Mouse (Mus musculus) neural tube, embryonic 11.5 days (tissue): ENCODE data around the gene D630045J12Rik. TPM values are rescaled to one million over a fixed set of nuclear protein-coding genes. Genes with fewer than 3 reads are reported as not detected.

Source experiments
- ATAC-seq: fragments of 200-750 bp; cut with Nextera tagmentation; 2 replicates; pipeline ENCODE4 v1.8.0; 2017; ENCODE audit warnings: moderate number of reproducible peaks, mild to moderate bottlenecking, moderate TSS enrichment, moderate library complexity; ENCODE audit not compliant: insufficient read depth, low FRiP score, low TSS enrichment
- DNase-seq: peaks from one replicate; pipeline ENCODE4 v3.0.0-alpha.2; 2015; ENCODE audit warnings: low spot score
- H3K27ac ChIP-seq: fragments of 300-500 bp; sonication (generic); 2 replicates; pipeline ENCODE4 v1.5.1; 2014; ENCODE audit warnings: low read depth, mild to moderate bottlenecking, low read length
- H3K27me3 ChIP-seq: fragments of 300-500 bp; sonication (generic); 2 replicates; pipeline ENCODE4 v1.6.1; 2014; ENCODE audit warnings: mild to moderate bottlenecking, low read length, mixed read lengths; ENCODE audit not compliant: control insufficient read depth, insufficient read depth
- H3K36me3 ChIP-seq: fragments of 300-500 bp; sonication (generic); 2 replicates; pipeline ENCODE4 v1.6.1; 2014; ENCODE audit warnings: mild to moderate bottlenecking, low read length, moderate library complexity, mixed read lengths; ENCODE audit not compliant: control insufficient read depth, insufficient read depth
- H3K4me1 ChIP-seq: fragments of 300-500 bp; sonication (generic); 2 replicates; pipeline ENCODE4 v1.6.1; 2014; ENCODE audit warnings: low read length, mixed read lengths; ENCODE audit not compliant: control insufficient read depth, insufficient read depth
- H3K4me2 ChIP-seq: fragments of 300-500 bp; sonication (generic); 2 replicates; pipeline ENCODE4 v1.6.1; 2014; ENCODE audit warnings: low read depth, mild to moderate bottlenecking, moderate library complexity
- H3K4me3 ChIP-seq: fragments of 300-500 bp; sonication (generic); 2 replicates; pipeline ENCODE4 v1.5.1; 2014; ENCODE audit warnings: low read depth, low read length
- H3K9ac ChIP-seq: fragments of 300-500 bp; sonication (generic); 2 replicates; pipeline ENCODE4 v1.6.1; 2014; ENCODE audit warnings: mild to moderate bottlenecking, low read length
- H3K9me3 ChIP-seq: fragments of 300-500 bp; sonication (generic); 2 replicates; pipeline ENCODE4 v1.6.1; 2016; ENCODE audit warnings: low read length; ENCODE audit not compliant: control insufficient read depth
- WGBS: fragments of 180-500 bp; shearing (Covaris S2); extraction: QIAGEN DNeasy Blood & Tissue Kit; methylation state at CpG from one replicate; pipeline ENCODE4 v1.1.7; 2014; 5-methylcytosine and 5-hydroxymethylcytosine counted together
- polyA plus RNA-seq: library from polyadenylated mRNA; unstranded; fragments of >200 nt; fragmentation: Nextera tagmentation; extraction: Ambion mirVana; gene quantifications from 2 replicates; pipeline ENCODE4 v1.2.1, GENCODE M21; 2014

D630045J12Rik gene
- polyA plus RNA-seq, 1 experiment from 2014 or later: 13.5 TPM

DNA sequence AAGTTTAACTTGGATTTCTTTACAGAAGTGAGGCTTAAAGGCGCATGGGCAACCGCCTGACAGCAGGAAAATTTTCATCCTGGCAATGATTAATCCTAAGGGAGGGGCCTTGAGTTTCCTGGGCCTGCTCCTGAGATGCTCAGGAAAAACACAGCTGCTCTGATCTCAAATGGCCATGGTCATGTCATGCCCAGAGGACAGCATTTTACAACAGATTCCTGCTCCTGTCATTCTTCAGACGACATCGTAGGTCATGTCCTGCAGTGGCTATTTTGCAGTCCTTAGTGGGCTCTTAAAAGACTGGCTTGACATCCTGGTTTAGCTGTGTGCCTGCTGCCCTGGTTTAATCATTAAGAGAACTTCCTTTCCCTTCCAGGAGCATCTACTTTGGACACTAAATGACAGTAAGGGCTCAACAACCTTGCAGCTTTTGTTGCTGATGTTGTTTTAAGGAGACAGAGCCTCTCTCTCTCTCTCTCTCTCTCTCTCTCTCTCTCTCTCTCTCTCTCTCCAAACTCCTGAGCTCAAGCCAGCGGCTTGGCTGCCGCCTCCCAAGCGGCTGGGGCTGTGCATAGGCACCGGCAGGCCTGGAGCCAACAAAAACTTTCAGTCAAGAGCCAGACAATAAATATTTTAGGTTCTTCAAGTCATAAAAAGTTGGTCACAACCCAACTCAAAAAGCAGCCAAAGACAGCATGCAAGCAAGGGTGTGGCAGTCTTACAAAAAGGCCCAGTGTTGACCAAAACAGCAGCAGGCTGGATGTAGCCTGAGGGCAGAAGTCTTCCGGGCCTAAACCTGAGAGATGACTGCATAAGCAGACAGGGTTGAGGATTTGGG, 109.4 kb downstream of the D630045J12Rik start:
- peaks cover 12% of the 10 kb centered on the region for H3K36me3 ChIP-seq
- DNase-seq: no peak
- 60% methylated on average over 9 of the region's 9 CpGs for WGBS

DNA sequence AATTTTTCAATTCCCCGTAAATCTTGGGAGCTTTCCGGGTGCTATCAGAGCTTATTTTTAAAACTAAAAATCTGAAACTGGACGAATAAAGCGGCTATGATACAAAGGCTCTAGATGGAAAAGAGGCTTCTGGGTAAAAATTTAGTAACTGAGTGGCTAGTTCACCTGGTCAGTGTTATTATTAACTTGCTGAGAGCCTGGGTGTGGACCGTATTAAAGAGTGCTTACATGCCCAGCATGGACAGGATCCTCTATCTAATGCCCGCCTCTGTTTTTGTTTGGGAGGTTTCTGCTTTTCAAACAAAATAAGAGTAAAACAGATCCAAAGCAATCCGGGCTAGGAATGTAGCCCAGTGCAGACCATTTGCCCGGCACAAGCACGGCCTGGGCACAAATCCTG, 113.4 kb downstream of the D630045J12Rik start:
- no peak overlapping the region for H3K27ac ChIP-seq
- ATAC-seq: no peak
- no peak overlapping the region for H3K9ac ChIP-seq
- H3K4me3 ChIP-seq: no peak overlapping the region
- H3K4me1 ChIP-seq: no peaks in the 10 kb centered on the region
- no peak overlapping the region for H3K4me2 ChIP-seq
- 91% methylated on average over 9 of the region's 9 CpGs for WGBS
- peaks cover 9% of the 10 kb centered on the region for H3K36me3 ChIP-seq
- no peak for DNase-seq
- no peaks in the 10 kb centered on the region for H3K9me3 ChIP-seq
- no peaks in the 10 kb centered on the region for H3K27me3 ChIP-seq

More for the DNA sequence above, 109.4 kb downstream of the D630045J12Rik start:
- Histone ChIP-seq H3K9ac (no peak overlapping the region), H3K4me3 (no peak overlapping the region), H3K9me3 (no peaks in the 10 kb centered on the region), H3K4me1 (no peaks in the 10 kb centered on the region), H3K27me3 (no peaks in the 10 kb centered on the region), H3K27ac (no peak overlapping the region), H3K4me2 (no peak overlapping the region)
- no peak for ATAC-seq

DNA sequence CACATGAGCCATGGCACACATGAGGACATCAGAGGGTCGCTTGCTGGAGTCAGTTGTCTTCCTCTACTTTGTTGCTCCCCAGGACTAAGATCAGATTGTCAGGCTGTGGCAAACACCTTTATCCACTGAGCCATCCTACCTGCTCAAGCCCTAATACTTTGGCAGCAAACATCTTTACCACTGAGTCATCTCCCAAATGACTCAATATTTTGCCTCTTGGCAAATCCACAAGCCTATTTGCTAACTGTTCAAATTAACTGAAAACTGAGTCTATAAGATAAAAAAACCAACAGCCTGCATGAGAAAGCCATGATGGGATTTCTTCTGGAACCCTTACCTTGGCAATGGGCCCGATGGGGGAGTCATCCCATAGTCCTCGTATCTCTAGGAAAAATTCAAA, 114.7 kb downstream of the D630045J12Rik start:
- H3K9me3 ChIP-seq: no peaks in the 10 kb centered on the region
- no peak for ATAC-seq
- H3K9ac ChIP-seq: no peak overlapping the region
- no peaks in the 10 kb centered on the region for H3K4me1 ChIP-seq
- H3K36me3 ChIP-seq: peaks cover 11% of the 10 kb centered on the region
- H3K4me2 ChIP-seq: no peak overlapping the region
- H3K27me3 ChIP-seq: no peaks in the 10 kb centered on the region
- no peak overlapping the region for H3K4me3 ChIP-seq
- no peak for DNase-seq
- WGBS: 91% methylated on average over 3 of the region's 3 CpGs
- no peak overlapping the region for H3K27ac ChIP-seq

DNA sequence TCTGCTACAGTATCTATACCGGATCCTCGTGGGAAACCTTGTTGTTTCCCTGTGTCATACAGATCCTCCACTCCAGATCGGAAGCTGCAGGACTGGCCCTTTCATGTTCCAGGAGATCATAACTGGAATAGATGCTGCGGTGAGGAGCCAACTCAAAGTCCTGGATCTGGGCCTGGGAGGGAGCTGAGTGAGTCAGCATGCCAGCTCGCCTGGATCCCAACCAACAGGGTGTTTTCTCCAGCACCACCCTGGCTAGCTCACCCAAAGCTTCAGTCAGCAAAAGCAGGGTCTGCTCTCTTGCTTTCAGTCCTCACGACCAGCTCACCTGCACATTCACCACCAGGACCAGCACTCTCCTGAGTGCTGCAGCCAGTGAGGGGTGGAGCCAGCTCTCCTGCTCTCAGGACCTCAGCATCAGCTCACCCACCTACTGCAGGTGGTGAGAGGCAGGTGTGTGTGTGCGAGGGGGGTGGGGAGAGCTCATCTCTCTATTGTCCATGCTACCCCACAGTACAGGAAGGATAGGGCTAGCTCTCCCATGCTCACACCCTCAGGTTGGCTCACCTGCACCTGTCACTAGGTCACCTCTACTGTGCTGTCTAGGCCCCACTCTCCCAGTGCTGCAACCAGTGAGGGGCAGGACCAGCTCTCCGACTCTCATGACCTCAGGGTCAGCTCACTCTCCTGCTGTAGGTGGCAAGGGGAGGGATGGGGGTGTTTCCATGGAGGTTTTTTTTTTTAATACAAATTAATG, 118.8 kb downstream of the D630045J12Rik start:
- no peak for DNase-seq
- Histone ChIP-seq H3K4me3 (no peak overlapping the region), H3K27me3 (no peaks in the 10 kb centered on the region), H3K9me3 (no peaks in the 10 kb centered on the region), H3K9ac (no peak overlapping the region), H3K4me2 (no peak overlapping the region), H3K4me1 (no peaks in the 10 kb centered on the region), H3K27ac (no peak overlapping the region), H3K36me3 (peaks cover 9% of the 10 kb centered on the region)
- ATAC-seq: no peak
- 90% methylated on average over 8 of the region's 8 CpGs for WGBS

DNA sequence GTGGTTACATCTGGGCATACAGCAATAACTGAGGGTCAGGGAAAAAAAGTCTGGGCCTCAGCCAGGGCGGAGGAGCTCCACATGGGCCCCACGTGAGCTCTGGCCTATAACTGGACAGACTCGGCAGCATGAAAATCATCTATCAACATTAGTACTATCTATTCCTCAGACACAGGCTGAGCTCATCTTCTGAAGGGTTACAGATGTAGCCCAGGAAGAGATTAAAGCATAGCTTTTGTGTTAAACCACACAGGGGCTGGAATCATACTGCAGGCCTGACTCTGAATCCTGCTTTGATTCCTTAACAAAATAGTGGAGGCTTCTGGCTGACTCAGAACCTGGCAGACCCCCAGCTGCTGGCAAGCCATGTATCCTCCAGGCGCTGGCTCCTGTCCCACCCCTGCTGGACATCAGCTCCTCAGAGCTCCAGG, 122.0 kb downstream of the D630045J12Rik start:
- ATAC-seq (no peak), DNase-seq (no peak)
- WGBS: 77% methylated on average over 4 of the region's 4 CpGs
- H3K4me3 ChIP-seq: no peak overlapping the region
- no peaks in the 10 kb centered on the region for H3K9me3 ChIP-seq
- H3K4me1 ChIP-seq: no peaks in the 10 kb centered on the region
- peaks cover 15% of the 10 kb centered on the region for H3K36me3 ChIP-seq
- no peak overlapping the region for H3K9ac ChIP-seq
- no peaks in the 10 kb centered on the region for H3K27me3 ChIP-seq
- no peak overlapping the region for H3K27ac ChIP-seq
- H3K4me2 ChIP-seq: no peak overlapping the region

DNA sequence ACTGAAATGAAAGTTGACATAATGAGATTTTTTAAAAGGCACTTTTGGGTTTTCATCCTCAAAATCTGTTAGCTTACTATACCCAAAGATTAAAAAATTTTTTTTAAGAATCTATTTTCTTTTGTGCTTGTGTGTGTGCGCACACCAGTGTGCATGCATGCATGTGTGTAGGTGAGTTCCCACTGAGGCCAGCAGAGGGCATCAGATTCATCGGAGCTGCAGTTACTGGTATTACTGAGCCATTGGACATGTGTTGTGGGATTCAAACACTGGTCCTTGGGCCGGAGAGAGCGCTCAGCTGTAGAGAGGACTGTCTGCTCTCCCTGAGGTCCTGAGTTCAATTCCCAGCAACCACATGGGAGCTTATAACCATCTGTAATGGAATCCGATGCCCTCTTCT, 123.9 kb downstream of the D630045J12Rik start:
- Histone ChIP-seq H3K4me3 (no peak overlapping the region), H3K9me3 (no peaks in the 10 kb centered on the region), H3K36me3 (peaks cover 14% of the 10 kb centered on the region), H3K9ac (no peak overlapping the region), H3K27me3 (no peaks in the 10 kb centered on the region), H3K4me2 (no peak overlapping the region), H3K4me1 (no peaks in the 10 kb centered on the region), H3K27ac (no peak overlapping the region)
- WGBS: 100% methylated on average over 5 of the region's 5 CpGs
- ATAC-seq (no peak), DNase-seq (no peak)

DNA sequence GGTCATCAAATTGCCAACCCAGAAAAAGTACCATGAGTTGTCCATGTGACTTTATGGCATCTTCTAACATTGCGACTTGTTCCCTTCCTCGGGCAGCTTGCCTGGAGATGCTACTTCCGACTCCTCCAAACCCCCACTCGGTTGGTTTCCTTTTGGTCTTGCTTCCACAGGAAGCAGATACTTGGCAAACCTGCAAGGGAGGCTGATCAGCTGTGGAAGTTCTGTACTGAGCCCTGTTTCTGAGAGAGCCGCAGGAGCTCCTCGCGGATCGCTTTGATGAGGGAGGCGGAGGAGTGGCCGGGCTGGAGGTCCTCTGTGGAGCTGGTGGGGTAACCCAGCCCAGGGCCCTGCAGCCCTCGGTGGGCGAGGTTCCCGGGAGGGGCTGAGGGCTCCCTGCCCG, 125.7 kb downstream of the D630045J12Rik start:
- H3K4me2 ChIP-seq: no peak overlapping the region
- H3K9me3 ChIP-seq: no peaks in the 10 kb centered on the region
- 87% methylated on average over 14 of the region's 14 CpGs for WGBS
- H3K27me3 ChIP-seq: no peaks in the 10 kb centered on the region
- H3K9ac ChIP-seq: no peak overlapping the region
- DNase-seq (no peak), ATAC-seq (no peak)
- no peaks in the 10 kb centered on the region for H3K4me1 ChIP-seq
- no peak overlapping the region for H3K27ac ChIP-seq
- no peak overlapping the region for H3K4me3 ChIP-seq
- H3K36me3 ChIP-seq: peaks cover 13% of the 10 kb centered on the region

DNA sequence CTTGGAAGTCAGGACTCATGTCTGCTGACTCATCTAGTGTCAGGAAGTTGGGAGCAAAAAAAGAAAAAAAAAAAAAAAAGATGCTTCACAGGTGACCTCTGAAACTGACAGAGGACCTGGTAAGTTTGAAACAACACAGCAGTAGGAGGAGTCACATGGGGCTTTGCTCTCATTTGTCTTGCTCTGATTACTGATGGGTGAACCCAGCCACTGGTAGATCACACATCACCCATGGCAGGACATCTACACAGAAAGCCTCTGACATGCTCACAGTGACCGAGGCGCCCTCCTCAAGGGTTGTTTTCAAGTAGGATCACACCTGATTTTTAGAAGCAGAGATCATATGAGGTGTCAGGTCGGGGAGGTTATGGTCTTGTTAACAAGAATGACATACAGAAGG, 128.3 kb downstream of the D630045J12Rik start:
- Histone ChIP-seq H3K27me3 (no peaks in the 10 kb centered on the region), H3K27ac (no peak overlapping the region), H3K9me3 (no peaks in the 10 kb centered on the region), H3K4me1 (no peaks in the 10 kb centered on the region), H3K4me2 (no peak overlapping the region), H3K36me3 (peaks cover 11% of the 10 kb centered on the region), H3K9ac (no peak overlapping the region), H3K4me3 (no peak overlapping the region)
- ATAC-seq (no peak), DNase-seq (no peak)
- WGBS: 93% methylated on average over 3 of the region's 3 CpGs

DNA sequence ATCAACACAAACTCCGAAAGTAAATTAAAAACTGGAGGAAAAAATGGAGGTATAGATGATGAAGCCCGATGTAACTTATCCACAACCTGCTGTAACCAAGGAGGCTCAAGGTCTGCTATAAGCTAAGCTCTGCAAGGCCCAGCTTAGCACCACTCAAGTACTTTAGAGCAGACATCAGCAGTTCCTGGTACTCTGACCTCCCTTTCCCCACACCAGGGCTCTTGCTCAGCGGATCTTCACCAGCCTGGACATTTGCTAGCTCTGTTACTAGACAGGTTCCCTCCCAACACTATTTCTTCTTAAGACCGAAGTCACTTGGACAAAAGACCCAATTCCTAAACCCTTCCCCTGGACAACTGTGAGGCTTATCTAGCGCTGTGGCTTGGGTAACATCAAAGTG, 128.9 kb downstream of the D630045J12Rik start:
- ATAC-seq (no peak), DNase-seq (no peak)
- no peaks in the 10 kb centered on the region for H3K9me3 ChIP-seq
- H3K36me3 ChIP-seq: peaks cover 9% of the 10 kb centered on the region
- no peak overlapping the region for H3K4me2 ChIP-seq
- no peaks in the 10 kb centered on the region for H3K27me3 ChIP-seq
- 96% methylated on average over 5 of the region's 5 CpGs for WGBS
- H3K4me1 ChIP-seq: no peaks in the 10 kb centered on the region
- H3K27ac ChIP-seq: no peak overlapping the region
- no peak overlapping the region for H3K9ac ChIP-seq
- no peak overlapping the region for H3K4me3 ChIP-seq
